Mouse (Mus musculus) right cerebral cortex, postnatal 36 days (tissue): ENCODE results near the gene Pgr15l.

Experiments
- DNase-seq, 2 experiments: peaks; one replicate each; pipeline ENCODE4 v3.0.0; 2022; ENCODE audit warnings: low spot score in 2 of 2, mixed read lengths in 1 of 2

The Pgr15l gene

DNA sequence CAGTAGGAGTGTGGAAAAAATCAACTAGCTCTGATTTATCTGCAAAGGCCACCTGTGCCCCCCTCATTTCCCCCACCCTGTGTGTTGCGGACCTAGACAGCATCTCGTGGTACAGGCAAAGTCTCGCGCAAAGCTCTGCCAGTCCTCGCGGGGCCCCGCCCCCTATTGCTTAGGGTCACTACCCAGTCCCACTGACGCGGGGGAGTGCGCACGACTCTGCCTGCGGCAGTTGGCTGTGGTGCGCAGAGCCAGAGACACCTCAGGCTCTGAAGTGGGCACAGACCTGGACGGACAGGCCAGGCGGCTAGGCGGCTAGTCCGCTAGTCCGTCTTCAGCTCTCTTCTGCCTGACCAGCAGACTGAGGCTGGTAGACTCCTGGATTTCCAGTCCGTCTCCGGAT is at the start of gene Pgr15l:
Gene Pgr15l (plus strand): TSS at position 228 of the 400 bp plus-strand sequence.
- no peak for DNase-seq

DNA sequence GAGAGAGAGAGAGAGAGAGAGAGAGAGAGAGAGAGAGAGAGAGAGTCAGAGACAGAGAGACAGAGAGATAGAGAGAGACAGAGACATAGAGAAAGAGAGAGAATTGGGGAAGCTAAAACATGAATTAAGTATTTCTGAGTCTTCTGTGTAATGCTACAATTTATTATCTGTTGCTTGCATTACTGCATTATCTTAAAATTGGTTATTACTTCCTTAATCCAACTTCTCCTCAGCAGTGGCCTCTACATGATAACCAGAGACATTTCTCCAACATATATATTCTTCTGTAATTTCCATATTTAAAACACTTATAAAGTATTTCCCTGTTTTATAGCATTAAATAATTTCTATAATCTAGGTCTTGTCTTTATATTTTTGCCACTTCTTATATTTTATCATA is 44.9 kb upstream of the Pgr15l start:
- no peak for DNase-seq

DNA sequence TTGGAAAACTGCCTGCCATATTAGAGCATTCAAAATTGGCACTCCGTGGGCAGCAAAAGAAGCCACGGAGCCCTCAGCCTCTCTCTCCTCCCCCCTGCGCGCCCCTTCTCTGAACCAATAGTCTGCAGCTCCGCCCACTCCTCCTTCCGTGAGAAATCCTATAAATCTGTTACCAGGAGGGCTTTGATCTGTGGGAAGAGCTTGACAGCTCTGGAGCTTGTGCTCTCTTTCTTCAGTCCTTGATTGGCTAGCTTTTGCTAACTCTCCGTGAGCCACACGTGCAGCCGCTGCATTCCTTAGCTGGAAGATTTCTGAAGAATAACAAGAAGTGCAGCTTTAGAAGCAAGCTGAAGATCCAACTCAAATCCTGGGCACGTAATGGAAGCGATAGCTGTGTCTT is 2.6 kb upstream of the Pgr15l start:
- DNase-seq = peak in 1 of 2 experiments; percentile 0
